Mouse (Mus musculus): ENCODE results near the gene Gkn2.

DNA sequence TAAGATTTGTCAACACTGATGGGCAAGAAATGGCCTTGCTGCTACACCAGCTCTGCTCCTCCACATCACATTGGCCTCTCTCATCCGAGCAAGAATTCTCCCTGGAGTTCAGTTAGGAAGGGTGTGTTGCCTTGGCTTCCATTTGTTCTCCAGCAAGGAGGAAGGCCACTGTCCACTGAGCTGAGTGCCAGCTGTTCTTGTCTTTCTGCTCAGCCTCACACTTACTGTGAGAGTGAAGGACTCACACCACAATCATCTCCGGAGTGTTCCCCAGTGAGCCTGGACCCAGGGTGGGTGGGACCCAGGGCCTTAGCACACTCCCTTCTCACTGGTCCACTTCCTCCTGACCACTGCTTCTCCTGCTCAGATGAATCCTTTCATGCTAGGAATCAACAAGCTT is 46.2 kb upstream of the Gkn2 start:
- no peak for TF ChIP-seq GATA1 (IDR thresholded peaks at IDR 0.05; ENCODE audit: borderline replicate concordance, low read length)
- TF ChIP-seq FLI1 (IDR thresholded peaks at IDR 0.05; ENCODE audit: low read length): no peak

Measured in megakaryocyte, embryonic 14.5 days (primary cell).